Mouse (Mus musculus) midbrain, embryonic 10.5 days (tissue): ENCODE results near the gene Rnf168. TPM values are rescaled to one million over a fixed set of nuclear protein-coding genes. Genes with fewer than 3 reads are reported as not detected.
"Not testable (repeated sequence)": the region's sequence is repeated elsewhere in the genome, so short reads cannot be mapped to it uniquely, and the experiment has no call there.

Source experiments
- DNase-seq: peaks from one replicate; pipeline ENCODE4 v3.0.0-alpha.2; 2017; ENCODE audit warnings: low spot score
- H3K27ac ChIP-seq: fragments of 300-500 bp; sonication (generic); replicated peaks from 2 replicates; pipeline ENCODE4 v1.5.1; 2016; ENCODE audit warnings: mild to moderate bottlenecking
- H3K27me3 ChIP-seq: fragments of 300-500 bp; sonication (generic); 2 replicates; pipeline ENCODE4 v1.6.1; 2016; ENCODE audit warnings: low read depth, mild to moderate bottlenecking; ENCODE audit not compliant: poor library complexity, severe bottlenecking
- H3K36me3 ChIP-seq: fragments of 300-500 bp; sonication (generic); 2 replicates; pipeline ENCODE4 v1.6.1; 2016; ENCODE audit warnings: mild to moderate bottlenecking, moderate library complexity
- H3K4me1 ChIP-seq: fragments of 300-500 bp; sonication (generic); 2 replicates; pipeline ENCODE4 v1.6.1; 2016
- H3K4me3 ChIP-seq: fragments of 300-500 bp; sonication (generic); 2 replicates; pipeline ENCODE4 v1.5.1; 2016; ENCODE audit warnings: mild to moderate bottlenecking, moderate library complexity
- H3K9me3 ChIP-seq: fragments of 300-500 bp; sonication (generic); replicated peaks from 2 replicates; pipeline ENCODE4 v1.6.1; 2016; ENCODE audit warnings: mild to moderate bottlenecking
- WGBS: fragments of 180-500 bp; shearing (Covaris S2); methylation state at CpG from one replicate; pipeline ENCODE4 v1.1.7; 2016; 5-methylcytosine and 5-hydroxymethylcytosine counted together
- polyA plus RNA-seq: library from polyadenylated mRNA; unstranded; fragments of >200 nt; fragmentation: Nextera tagmentation; extraction: Ambion mirVana; gene quantifications from 2 replicates; pipeline ENCODE4 v1.2.1, GENCODE M21; 2016

The Rnf168 gene
- polyA plus RNA-seq, result 34.6 and 35.2 TPM in 2 replicates

GRCm38 (mm10) chr16:32277308-32278256, at the start of gene Rnf168:
Rnf168 (plus strand) TSS chr16:32277459.
- H3K9me3 ChIP-seq, result peaks cover 10% of the 10 kb centered on the region
- H3K4me1 ChIP-seq, result peaks cover 34% of the 10 kb centered on the region
- H3K27ac ChIP-seq, result peak within 1 kb of the TSS; percentile 97
- WGBS, result under 1% methylated on average over 75 of the region's 75 CpGs
- H3K27me3 ChIP-seq, result no peaks in the 10 kb centered on the region
- peak within 1 kb of the TSS; percentile 93 for H3K4me3 ChIP-seq
- H3K36me3 ChIP-seq, result peaks cover 35% of the 10 kb centered on the region
- DNase-seq, result peak; percentile 91

- not testable (repeated sequence) for H3K27ac ChIP-seq, H3K27me3 ChIP-seq, H3K4me1 ChIP-seq, DNase-seq, H3K9me3 ChIP-seq, H3K4me3 ChIP-seq
- H3K36me3 ChIP-seq, result peaks cover 64% of the 10 kb centered on the region
- 92% methylated on average over 3 of the region's 3 CpGs for WGBS
These were observed 45.2 kb upstream of the Rnf168 start for GRCm38 (mm10) chr16:32232050-32232449.

- Histone ChIP-seq H3K36me3 (peaks cover 75% of the 10 kb centered on the region), H3K9me3 (no peaks in the 10 kb centered on the region), H3K4me3 (no peak overlapping the region), H3K27me3 (no peaks in the 10 kb centered on the region), H3K4me1 (no peaks in the 10 kb centered on the region), H3K27ac (no peak overlapping the region)
- no peak for DNase-seq
- 93% methylated on average over 19 of the region's 19 CpGs for WGBS
These were observed 39.2 kb upstream of the Rnf168 start for GRCm38 (mm10) chr16:32237930-32238680.

GRCm38 (mm10) chr16:32239428-32240312, 37.6 kb upstream of the Rnf168 start:
- Histone ChIP-seq H3K27me3 (no peaks in the 10 kb centered on the region), H3K4me3 (no peak overlapping the region), H3K27ac (no peak overlapping the region), H3K9me3 (no peaks in the 10 kb centered on the region), H3K4me1 (peaks cover 7% of the 10 kb centered on the region), H3K36me3 (peaks cover 64% of the 10 kb centered on the region)
- 86% methylated on average over 2 of the region's 2 CpGs for WGBS
- no peak for DNase-seq

- H3K4me3 ChIP-seq, result no peak overlapping the region
- H3K27me3 ChIP-seq, result no peaks in the 10 kb centered on the region
- 92% methylated on average over 3 of the region's 3 CpGs for WGBS
- H3K27ac ChIP-seq, result no peak overlapping the region
- H3K4me1 ChIP-seq, result peaks cover 30% of the 10 kb centered on the region
- no peak for DNase-seq
- no peaks in the 10 kb centered on the region for H3K9me3 ChIP-seq
- H3K36me3 ChIP-seq, result peaks cover 30% of the 10 kb centered on the region
These were observed 33.4 kb upstream of the Rnf168 start for GRCm38 (mm10) chr16:32243901-32244300.

GRCm38 (mm10) chr16:32246351-32246791, 30.9 kb upstream of the Rnf168 start:
- no peaks in the 10 kb centered on the region for H3K27me3 ChIP-seq
- no peaks in the 10 kb centered on the region for H3K9me3 ChIP-seq
- peaks cover 12% of the 10 kb centered on the region for H3K36me3 ChIP-seq
- peak overlapping the region; percentile 94 for H3K27ac ChIP-seq
- peak; percentile 67 for DNase-seq
- 0% methylated on average over 40 of the region's 41 CpGs for WGBS
- peaks cover 30% of the 10 kb centered on the region for H3K4me1 ChIP-seq
- peak overlapping the region; percentile 94 for H3K4me3 ChIP-seq

GRCm38 (mm10) chr16:32246952-32247370, 30.3 kb upstream of the Rnf168 start, which contains the start of the genes Fbxo45 and Wdr53:
Fbxo45 (minus strand) TSS chr16:32247158.
Wdr53 (plus strand) TSS chr16:32247227.
- Histone ChIP-seq H3K27me3 (no peaks in the 10 kb centered on the region), H3K9me3 (no peaks in the 10 kb centered on the region), H3K4me1 (peaks cover 30% of the 10 kb centered on the region), H3K36me3 (peaks cover 11% of the 10 kb centered on the region), H3K27ac (peak within 1 kb of the TSS; percentile 94), H3K4me3 (peak within 1 kb of the TSS; percentile 94)
- WGBS, result under 1% methylated on average over 48 of the region's 48 CpGs
- DNase-seq, result peak; percentile 96

GRCm38 (mm10) chr16:32264225-32264624, 13.0 kb upstream of the Rnf168 start:
- H3K4me3 ChIP-seq, H3K36me3 ChIP-seq, DNase-seq, H3K27ac ChIP-seq, H3K27me3 ChIP-seq, H3K9me3 ChIP-seq, H3K4me1 ChIP-seq: not testable (repeated sequence)
- 87% methylated on average over 2 of the region's 2 CpGs for WGBS

GRCm38 (mm10) chr16:32271291-32271690, 6.0 kb upstream of the Rnf168 start, which contains the start of gene Smco1:
Smco1 (plus strand) TSS chr16:32271468.
- WGBS, result 86% methylated on average over 11 of the region's 11 CpGs
- H3K27ac ChIP-seq, result no peak within 1 kb of the TSS
- H3K4me1 ChIP-seq, result no peaks in the 10 kb centered on the region
- H3K9me3 ChIP-seq, result no peaks in the 10 kb centered on the region; the same call in 1 of the 2 replicates
- no peaks in the 10 kb centered on the region for H3K36me3 ChIP-seq
- DNase-seq, result no peak
- no peak within 1 kb of the TSS for H3K4me3 ChIP-seq
- H3K27me3 ChIP-seq, result no peaks in the 10 kb centered on the region

- 54% methylated on average over 9 of the region's 9 CpGs for WGBS
- H3K36me3 ChIP-seq, result no peaks in the 10 kb centered on the region
- H3K4me3 ChIP-seq, result no peak overlapping the region
- H3K27me3 ChIP-seq, result no peaks in the 10 kb centered on the region
- H3K9me3 ChIP-seq, result no peaks in the 10 kb centered on the region
- peaks cover 8% of the 10 kb centered on the region for H3K4me1 ChIP-seq
- no peak overlapping the region for H3K27ac ChIP-seq
- DNase-seq, result no peak
These were observed 3.9 kb upstream of the Rnf168 start for GRCm38 (mm10) chr16:32273338-32273737.

- WGBS, result 90% methylated on average over 6 of the region's 6 CpGs
- Histone ChIP-seq H3K4me3 (no peak overlapping the region), H3K27me3 (no peaks in the 10 kb centered on the region), H3K36me3 (peaks cover 10% of the 10 kb centered on the region), H3K4me1 (peaks cover 25% of the 10 kb centered on the region), H3K9me3 (peaks cover 4% of the 10 kb centered on the region; the same call in 1 of the 2 replicates), H3K27ac (no peak overlapping the region)
- DNase-seq, result no peak
These were observed 2.2 kb upstream of the Rnf168 start for GRCm38 (mm10) chr16:32275041-32275440.

GRCm38 (mm10) chr16:32275830-32276229, 1.4 kb upstream of the Rnf168 start:
- Histone ChIP-seq H3K4me1 (peaks cover 28% of the 10 kb centered on the region), H3K27me3 (no peaks in the 10 kb centered on the region), H3K9me3 (peaks cover 10% of the 10 kb centered on the region), H3K4me3 (no peak overlapping the region), H3K27ac (no peak overlapping the region), H3K36me3 (peaks cover 18% of the 10 kb centered on the region)
- WGBS, result 79% methylated on average over 1 of the region's 1 CpGs
- no peak for DNase-seq
